Mouse (Mus musculus) left cerebral cortex, adult 9 months (tissue): ENCODE measurements around the gene Clp1.

Source experiments
- DNase-seq, 2 experiments: peaks; one replicate each; pipeline ENCODE4 v3.0.0; 2022; ENCODE audit warnings: low spot score in 2 of 2

Clp1 gene

GRCm38 (mm10) chr2:84714422-84714810 is 12.7 kb downstream of the Clp1 start:
- no peak for DNase-seq

- no peak for DNase-seq
These were observed 15.3 kb downstream of the Clp1 start for GRCm38 (mm10) chr2:84711898-84712297.

- DNase-seq: no peak
These were observed 19.6 kb downstream of the Clp1 start for GRCm38 (mm10) chr2:84707523-84707922.

- DNase-seq: no peak
These were observed 21.9 kb downstream of the Clp1 start for GRCm38 (mm10) chr2:84705295-84705694.

- DNase-seq: no peak
These were observed 22.8 kb downstream of the Clp1 start for GRCm38 (mm10) chr2:84704329-84704728.

- no peak for DNase-seq
These were observed 23.7 kb downstream of the Clp1 start for GRCm38 (mm10) chr2:84703497-84703896.

- no peak for DNase-seq
These were observed 32.0 kb downstream of the Clp1 start for GRCm38 (mm10) chr2:84695007-84695695.

- DNase-seq: no peak
These were observed 37.1 kb downstream of the Clp1 start for GRCm38 (mm10) chr2:84690050-84690449.

GRCm38 (mm10) chr2:84688080-84688844 is 38.9 kb downstream of the Clp1 start:
- DNase-seq: no peak

GRCm38 (mm10) chr2:84682605-84683183 is 44.5 kb downstream of the Clp1 start:
- DNase-seq: no peak

- no peak for DNase-seq
These were observed 48.1 kb downstream of the Clp1 start, which contains the start of gene Tmx2 for GRCm38 (mm10) chr2:84679016-84679415. TSS of gene Tmx2 (minus strand) at chr2:84679140.

GRCm38 (mm10) chr2:84677968-84678880 is 48.9 kb downstream of the Clp1 start, which contains the start of the genes Gm28635 and Med19:
TSS of gene Gm28635 (minus strand) at chr2:84678041.
TSS of gene Med19 (plus strand) at chr2:84678402.
- peak; percentile 97 to 99 for DNase-seq

- no peak for DNase-seq
These were observed 49.7 kb downstream of the Clp1 start for GRCm38 (mm10) chr2:84677270-84677967.
